Mouse (Mus musculus) liver, embryonic 14.5 days (tissue): Measurements from ENCODE around the gene Alpk3. TPM values are rescaled to one million over a fixed set of nuclear protein-coding genes. Genes with fewer than 3 reads are reported as not detected.

Source experiments
- ATAC-seq: fragments of 200-750 bp; cut with Nextera tagmentation; 2 replicates; pipeline ENCODE4 v1.8.0; 2017; ENCODE audit warnings: moderate number of reproducible peaks, mild to moderate bottlenecking, moderate library complexity; ENCODE audit not compliant: insufficient read depth
- DNase-seq, 3 experiments: peaks; one replicate each; pipeline ENCODE4 v3.0.0-alpha.2; 2012 to 2013; ENCODE audit warnings: low read depth in 3 of 3, low spot score in 3 of 3
- H3K27ac ChIP-seq: fragments of 300-500 bp; sonication (generic); 2 replicates; pipeline ENCODE4 v1.5.1; 2014; ENCODE audit warnings: moderate library complexity, mild to moderate bottlenecking, control low read depth, inconsistent platforms
- H3K27me3 ChIP-seq: fragments of 300-500 bp; sonication (generic); 2 replicates; pipeline ENCODE4 v1.6.1; 2014; ENCODE audit warnings: mild to moderate bottlenecking, low read length, moderate library complexity; ENCODE audit not compliant: control insufficient read depth, insufficient read depth
- H3K36me3 ChIP-seq: fragments of 300-500 bp; sonication (generic); replicated peaks from 2 replicates; pipeline ENCODE4 v1.6.1; 2014; ENCODE audit warnings: low read depth; ENCODE audit not compliant: control insufficient read depth, insufficient read depth
- H3K4me1 ChIP-seq, 2 experiments: fragments of 200-500 bp in 1 of 2; fragments of 300-500 bp in 1 of 2; sonication (generic) in 1 of 2; replicated peaks; 2 replicates each; pipeline ENCODE4 v1.6.1; 2012 to 2014; ENCODE audit warnings: antibody characterized with exemption in 1 of 2, inconsistent platforms in 1 of 2, low read length in 1 of 2; ENCODE audit not compliant: control insufficient read depth in 2 of 2, insufficient read depth in 2 of 2
- H3K4me2 ChIP-seq: fragments of 300-500 bp; sonication (generic); 2 replicates; pipeline ENCODE4 v1.6.1; 2014; ENCODE audit warnings: low read depth, mild to moderate bottlenecking, control low read depth, moderate library complexity
- H3K4me3 ChIP-seq, 2 experiments: fragments of 200-500 bp in 1 of 2; fragments of 300-500 bp in 1 of 2; sonication (generic) in 1 of 2; 2 replicates each; pipeline ENCODE4 v1.5.1; 2012 to 2014; ENCODE audit warnings: low read depth in 2 of 2, low read length in 2 of 2, mild to moderate bottlenecking in 2 of 2, control low read depth in 1 of 2, inconsistent platforms in 1 of 2, moderate library complexity in 1 of 2; ENCODE audit not compliant: insufficient read depth in 1 of 2
- H3K9ac ChIP-seq: fragments of 300-500 bp; sonication (generic); replicated peaks from 2 replicates; pipeline ENCODE4 v1.6.1; 2014; ENCODE audit warnings: mild to moderate bottlenecking, control low read depth, moderate library complexity
- H3K9me3 ChIP-seq: fragments of 300-500 bp; sonication (generic); 2 replicates; pipeline ENCODE4 v1.6.1; 2016; ENCODE audit warnings: low read length, mixed read lengths; ENCODE audit not compliant: control insufficient read depth
- CTCF ChIP-seq: IDR thresholded peaks from 2 replicates; pipeline ENCODE4 v1.5.1; 2016; ENCODE audit warnings: antibody characterized with exemption, low read depth, control low read depth
- EP300 ChIP-seq: IDR thresholded peaks from 2 replicates; pipeline ENCODE4 v1.6.1; 2016; ENCODE audit warnings: antibody characterized with exemption, low read depth
- WGBS: fragments of 180-500 bp; shearing (Covaris S2); extraction: QIAGEN DNeasy Blood & Tissue Kit; methylation state at CpG from one replicate; pipeline ENCODE4 v1.1.7; 2014; ENCODE audit not compliant: insufficient replicate concordance; 5-methylcytosine and 5-hydroxymethylcytosine counted together
- polyA plus RNA-seq, 2 experiments: library from polyadenylated mRNA; depleted of rRNA in 1 of 2; stranded (reverse) in 1 of 2; unstranded in 1 of 2; fragments of >200 nt; fragmentation: Nextera tagmentation in 1 of 2; extraction: Ambion mirVana in 1 of 2; gene quantifications; 2 replicates each; pipeline versions ENCODE4 v1.2.1 to v1.2.3; 2012 to 2014

Gene Alpk3
- polyA plus RNA-seq, 2 experiments, result 0.03 to 0.04 TPM

GRCm38 (mm10) chr7:81122808-81123207 is 65.4 kb downstream of the Alpk3 start:
- 31% methylated on average over 2 of the region's 2 CpGs for WGBS
- ATAC-seq (no peak), DNase-seq (no peak)
- Histone ChIP-seq H3K36me3 (no peaks in the 10 kb centered on the region), H3K4me2 (no peak overlapping the region), H3K9me3 (no peaks in the 10 kb centered on the region), H3K4me3 (peak overlapping the region in 1 of 2 experiments; percentile 26; a peak in 1 of 4 replicates), H3K27ac (no peak overlapping the region), H3K9ac (no peak overlapping the region), H3K27me3 (no peaks in the 10 kb centered on the region), H3K4me1 (peaks cover 24 to 29% of the 10 kb centered on the region in 2 experiments)
- TF ChIP-seq CTCF, result no peak
- TF ChIP-seq EP300, result no peak

GRCm38 (mm10) chr7:81123553-81123952 is 66.2 kb downstream of the Alpk3 start:
- DNase-seq (peak; percentile 29 to 52 (median 49)), ATAC-seq (peak; percentile 56)
- no peaks in the 10 kb centered on the region for H3K36me3 ChIP-seq
- peaks cover 24 to 29% of the 10 kb centered on the region in 2 experiments for H3K4me1 ChIP-seq
- H3K9me3 ChIP-seq, result no peaks in the 10 kb centered on the region
- no peaks in the 10 kb centered on the region for H3K27me3 ChIP-seq
- 31% methylated on average over 5 of the region's 5 CpGs for WGBS
- peak overlapping the region; percentile 9 to 26; a peak in 2 of 4 replicates for H3K4me3 ChIP-seq
- peak overlapping the region; percentile 64 for H3K4me2 ChIP-seq
- H3K9ac ChIP-seq, result 0 out of 2 replicates have a peak overlapping the region, but pooled peaks have one; percentile 13
- no peak for TF ChIP-seq CTCF
- TF ChIP-seq EP300, result no peak
- peak overlapping the region; percentile 32 for H3K27ac ChIP-seq

- peaks cover 24 to 29% of the 10 kb centered on the region in 2 experiments for H3K4me1 ChIP-seq
- ATAC-seq (peak; percentile 86), DNase-seq (peak; percentile 64 to 70 (median 65))
- TF ChIP-seq CTCF (no peak), EP300 (peak; percentile 80)
- H3K4me3 ChIP-seq, result peak overlapping the region; percentile 16 to 20; a peak in 3 of 4 replicates
- no peaks in the 10 kb centered on the region for H3K36me3 ChIP-seq
- 33% methylated on average over 8 of the region's 8 CpGs for WGBS
- peak overlapping the region; percentile 64 for H3K4me2 ChIP-seq
- peak overlapping the region; percentile 73 for H3K27ac ChIP-seq
- H3K9me3 ChIP-seq, result no peaks in the 10 kb centered on the region
- no peaks in the 10 kb centered on the region for H3K27me3 ChIP-seq
- H3K9ac ChIP-seq, result peak overlapping the region; percentile 33
These were observed 67.4 kb downstream of the Alpk3 start for GRCm38 (mm10) chr7:81124773-81125172.

GRCm38 (mm10) chr7:81125215-81126175 is 68.1 kb downstream of the Alpk3 start:
- Histone ChIP-seq H3K9ac (peak overlapping the region; percentile 33; the same call in 1 of the 2 replicates), H3K27me3 (no peaks in the 10 kb centered on the region), H3K27ac (peak overlapping the region; percentile 40), H3K4me1 (peaks cover 24 to 29% of the 10 kb centered on the region in 2 experiments), H3K9me3 (no peaks in the 10 kb centered on the region), H3K4me2 (peak overlapping the region; percentile 64), H3K36me3 (no peaks in the 10 kb centered on the region), H3K4me3 (peak overlapping the region; percentile 16 to 20; a peak in 3 of 4 replicates)
- DNase-seq, result no peak
- TF ChIP-seq CTCF (no peak), EP300 (no peak)
- WGBS, result 65% methylated on average over 10 of the region's 10 CpGs
- no peak for ATAC-seq

- WGBS, result 63% methylated on average over 7 of the region's 7 CpGs
- DNase-seq (no peak), ATAC-seq (no peak)
These were observed 74.5 kb downstream of the Alpk3 start for GRCm38 (mm10) chr7:81131864-81132263.

More at GRCm38 (mm10) chr7:81131864-81132263, 74.5 kb downstream of the Alpk3 start:
- no peak for TF ChIP-seq EP300
- no peak for TF ChIP-seq CTCF
- Histone ChIP-seq H3K9ac (no peak overlapping the region), H3K4me1 (peaks cover 0 to 5% of the 10 kb centered on the region in 2 experiments; a peak in 2 of 4 replicates), H3K4me3 (no peak overlapping the region), H3K9me3 (no peaks in the 10 kb centered on the region), H3K4me2 (no peak overlapping the region), H3K27ac (no peak overlapping the region), H3K36me3 (no peaks in the 10 kb centered on the region), H3K27me3 (no peaks in the 10 kb centered on the region)
